Mouse (Mus musculus) right cerebral cortex, adult 2 months (tissue): ENCODE measurements around the gene Gm11042.
A peak's percentile ranks its signal among the peaks of the same experiment; 100 is the strongest.

ENCODE experiments used
- DNase-seq, 2 experiments: peaks; one replicate each; pipeline ENCODE4 v3.0.0; 2021 to 2022; ENCODE audit warnings: low spot score in 2 of 2

Gene Gm11042

DNA sequence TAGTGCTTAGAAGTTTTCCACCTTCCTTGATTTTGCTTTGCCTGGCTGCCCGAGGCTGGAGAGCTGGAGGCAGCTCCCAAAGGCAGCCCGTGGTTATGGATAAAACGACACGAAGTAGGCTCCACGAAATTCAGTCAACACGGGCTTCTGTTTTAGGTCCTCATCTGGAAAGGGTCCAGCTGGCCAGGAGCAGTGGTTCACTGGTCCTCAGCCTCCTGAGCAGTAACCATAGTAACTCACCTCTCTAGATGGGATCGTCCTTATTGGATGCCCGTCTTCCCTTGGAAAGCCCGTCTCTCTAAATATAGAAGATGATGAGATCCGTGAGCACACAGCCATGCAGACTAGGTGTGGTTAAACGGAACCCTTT is 31.5 kb downstream of the Gm11042 start:
- DNase-seq = peak in 1 of 2 experiments; percentile 59

DNA sequence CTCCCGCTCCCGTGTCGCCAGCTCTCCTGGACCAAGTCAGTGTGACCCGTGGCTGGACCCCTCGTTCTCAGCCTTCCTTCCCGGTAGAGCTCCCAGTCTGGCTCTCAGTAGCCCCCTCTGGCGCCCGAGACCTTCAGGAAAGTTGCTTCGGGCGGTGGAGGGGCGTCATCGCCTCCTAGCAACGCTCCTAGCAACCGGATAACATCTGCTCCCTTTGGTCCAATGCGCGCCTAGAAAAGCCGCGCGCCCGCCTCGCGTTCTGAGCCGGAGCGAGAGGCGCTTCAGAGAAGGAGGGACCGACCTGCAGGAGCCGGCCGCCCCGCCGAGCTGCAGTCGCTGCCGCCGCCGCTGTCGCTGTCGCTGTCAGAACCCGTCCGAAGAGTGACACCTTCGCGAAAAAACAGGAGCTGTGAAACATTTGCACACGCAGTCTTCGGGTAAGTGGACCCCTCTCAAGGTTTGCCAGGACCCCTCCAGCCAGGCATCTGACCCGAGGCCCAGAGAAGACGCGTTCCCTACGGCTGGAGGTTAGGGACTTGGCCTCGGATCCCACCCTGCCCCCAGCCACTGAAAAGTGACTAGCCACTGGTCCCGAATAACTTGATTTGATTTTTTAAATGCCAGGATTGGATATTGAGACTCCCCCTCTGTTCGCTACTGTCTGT is 32.0 kb downstream of the Gm11042 start:
- peak; percentile 97 for DNase-seq

DNA sequence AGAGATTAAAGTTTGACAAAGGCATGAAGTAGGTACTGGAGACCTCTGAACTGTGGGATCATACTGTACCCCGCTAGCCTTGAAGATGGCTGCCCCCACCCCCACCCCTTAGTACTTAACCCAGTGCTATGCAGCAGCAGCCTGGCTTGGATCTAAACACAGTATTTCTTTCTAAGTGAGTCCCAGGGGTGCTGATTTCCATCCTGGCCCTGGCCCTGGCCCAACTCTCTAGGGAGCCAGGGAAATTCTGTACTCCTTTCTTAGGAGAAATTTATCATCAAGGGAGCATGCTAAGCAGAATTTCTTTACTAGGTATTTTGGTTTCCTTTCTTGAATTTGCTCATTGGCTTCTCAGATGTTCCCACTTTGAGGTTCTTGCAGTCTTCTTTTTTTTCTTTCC is 33.3 kb downstream of the Gm11042 start:
- DNase-seq = no peak

DNA sequence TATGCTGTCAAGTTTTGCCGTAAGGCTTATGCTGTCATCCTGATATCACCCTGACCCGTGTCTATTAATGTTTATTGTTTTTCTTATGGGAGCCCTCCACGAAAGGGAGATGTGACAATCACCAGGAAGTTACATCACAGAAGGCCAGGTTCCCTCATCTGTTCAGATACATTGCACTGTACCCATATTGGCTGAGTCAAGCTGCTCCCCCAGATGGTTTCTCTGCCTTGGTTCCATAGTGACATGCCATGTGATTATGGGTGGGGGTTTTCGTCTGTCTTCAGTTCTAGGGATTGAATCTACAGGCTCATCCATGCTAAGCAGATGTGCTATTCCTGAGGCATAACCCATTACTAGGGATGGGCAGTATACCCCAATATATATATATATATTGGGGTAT is 34.8 kb downstream of the Gm11042 start:
- DNase-seq = no peak

DNA sequence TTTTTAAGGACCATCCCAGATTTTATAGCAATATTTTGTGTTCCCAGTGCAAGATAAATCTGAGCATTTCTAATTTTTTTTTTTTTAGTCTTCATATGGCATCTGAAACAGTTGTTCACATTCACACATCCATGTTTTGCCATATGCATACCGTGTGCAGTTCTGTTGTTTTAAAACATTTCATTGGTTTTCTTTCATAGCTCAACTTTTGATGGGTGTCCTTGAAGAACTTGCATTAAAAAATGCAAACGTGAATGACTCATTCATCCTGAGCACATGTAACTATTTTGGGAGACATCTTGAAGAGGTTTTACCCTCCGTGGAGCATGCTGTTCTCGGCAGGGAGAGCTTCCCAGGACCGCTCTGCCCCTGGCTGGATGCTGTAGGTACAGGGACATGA is 38.9 kb downstream of the Gm11042 start:
- no peak for DNase-seq

DNA sequence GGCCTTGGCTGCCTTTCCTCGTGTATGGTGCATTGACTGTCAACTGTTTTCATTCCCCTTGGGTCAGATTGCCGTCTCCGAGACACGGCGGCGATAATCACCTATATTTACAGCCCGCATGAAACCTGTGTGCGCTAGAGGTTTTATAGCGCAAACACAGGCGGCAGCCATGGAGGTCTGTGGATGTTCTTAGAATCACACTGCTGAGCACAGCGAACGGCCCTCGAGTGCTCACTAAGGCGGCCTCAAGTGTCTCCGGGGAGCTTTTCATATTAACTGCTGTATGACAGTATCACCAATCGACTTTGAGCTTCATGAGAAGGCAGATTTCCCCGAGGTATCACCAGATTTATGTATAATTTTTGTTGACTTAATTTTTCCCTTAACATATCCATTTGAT is 43.6 kb downstream of the Gm11042 start:
- no peak for DNase-seq

DNA sequence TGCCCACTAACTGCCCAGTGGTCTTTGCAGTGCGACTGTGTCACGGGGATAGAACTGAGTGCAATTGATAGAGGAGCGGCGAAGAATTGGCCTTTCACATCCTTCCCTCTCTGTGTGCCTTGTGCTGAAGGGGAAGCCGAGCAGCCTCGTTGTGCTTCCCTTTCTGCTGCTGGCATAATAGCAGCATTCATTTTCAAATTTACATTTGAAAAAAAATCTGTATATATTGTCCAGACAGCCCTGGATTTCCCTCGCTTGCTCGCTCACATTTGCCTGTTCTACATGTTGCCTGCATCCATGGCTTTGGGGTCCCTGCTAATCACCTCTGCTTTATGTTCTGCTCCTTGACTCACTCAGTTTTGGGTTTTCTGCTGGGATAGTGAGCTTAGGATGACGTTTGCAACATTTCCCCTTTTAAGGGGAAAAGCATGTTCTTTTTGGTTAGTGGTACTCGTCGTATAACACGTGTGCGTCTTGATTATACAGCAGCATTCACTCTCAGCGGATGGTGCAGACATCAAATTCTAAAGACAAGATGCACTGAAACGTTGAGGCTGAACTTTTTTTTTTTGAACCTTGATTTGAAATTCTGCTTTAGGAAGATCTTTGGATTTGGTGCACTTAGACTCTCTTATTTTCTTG is 47.4 kb downstream of the Gm11042 start:
- no peak for DNase-seq

DNA sequence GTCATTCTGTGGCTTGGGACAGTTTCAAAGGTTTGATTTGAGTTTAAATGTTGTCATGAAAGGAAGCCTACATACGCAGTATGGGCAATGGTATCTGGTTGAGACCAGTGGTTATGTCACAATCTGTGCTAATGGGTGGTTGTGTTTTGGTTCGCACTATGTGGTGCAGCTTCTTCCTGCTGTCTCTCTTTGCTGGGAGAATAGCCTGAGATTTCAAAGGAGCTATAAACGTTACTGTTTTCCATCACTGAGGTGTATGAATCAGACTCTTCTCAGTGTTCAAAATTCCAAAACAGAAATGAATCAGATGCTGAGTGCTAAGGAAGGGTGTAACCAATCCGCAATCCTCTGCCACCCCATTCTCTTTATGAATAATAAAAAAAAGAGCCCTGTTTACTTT is 49.1 kb downstream of the Gm11042 start:
- DNase-seq = no peak
